Mouse (Mus musculus) kidney, embryonic 15.5 days (tissue): Measurements from ENCODE around the gene Adamts20. TPM values are rescaled to one million over a fixed set of nuclear protein-coding genes. Genes with fewer than 3 reads are reported as not detected.

ENCODE experiments used
- ATAC-seq: fragments of 200-750 bp; cut with Nextera tagmentation; replicated peaks from 2 replicates; pipeline ENCODE4 v1.8.0; 2017; ENCODE audit warnings: moderate TSS enrichment; ENCODE audit not compliant: low FRiP score
- H3K27ac ChIP-seq: fragments of 300-500 bp; sonication (generic); 2 replicates; pipeline ENCODE4 v1.5.1; 2015; ENCODE audit warnings: mild to moderate bottlenecking, inconsistent platforms
- H3K27me3 ChIP-seq: fragments of 300-500 bp; sonication (generic); 2 replicates; pipeline ENCODE4 v1.6.1; 2015; ENCODE audit warnings: inconsistent platforms
- H3K36me3 ChIP-seq: fragments of 300-500 bp; sonication (generic); 2 replicates; pipeline ENCODE4 v1.6.1; 2015; ENCODE audit warnings: inconsistent platforms
- H3K4me1 ChIP-seq: fragments of 300-500 bp; sonication (generic); 2 replicates; pipeline ENCODE4 v1.6.1; 2015; ENCODE audit warnings: inconsistent platforms
- H3K4me2 ChIP-seq: fragments of 300-500 bp; sonication (generic); 2 replicates; pipeline ENCODE4 v1.6.1; 2015; ENCODE audit warnings: moderate library complexity, mild to moderate bottlenecking, inconsistent platforms
- H3K4me3 ChIP-seq: fragments of 300-500 bp; sonication (generic); replicated peaks from 2 replicates; pipeline ENCODE4 v1.5.1; 2015; ENCODE audit warnings: mild to moderate bottlenecking, inconsistent platforms
- H3K9ac ChIP-seq: fragments of 300-500 bp; sonication (generic); 2 replicates; pipeline ENCODE4 v1.6.1; 2015; ENCODE audit warnings: mild to moderate bottlenecking, inconsistent platforms
- H3K9me3 ChIP-seq: fragments of 300-500 bp; sonication (generic); replicated peaks from 2 replicates; pipeline ENCODE4 v1.6.1; 2016; ENCODE audit warnings: inconsistent platforms
- WGBS: fragments of 180-500 bp; shearing (Covaris S2); methylation state at CpG from one replicate; pipeline ENCODE4 v1.1.7; 2015; ENCODE audit warnings: mixed read lengths; 5-methylcytosine and 5-hydroxymethylcytosine counted together
- polyA plus RNA-seq: library from polyadenylated mRNA; unstranded; fragments of >200 nt; fragmentation: Nextera tagmentation; extraction: Ambion mirVana; gene quantifications from 2 replicates; pipeline ENCODE4 v1.2.1, GENCODE M21; 2015

The Adamts20 gene
- polyA plus RNA-seq, 1 experiment from 2014 or later: 3.6 TPM

DNA sequence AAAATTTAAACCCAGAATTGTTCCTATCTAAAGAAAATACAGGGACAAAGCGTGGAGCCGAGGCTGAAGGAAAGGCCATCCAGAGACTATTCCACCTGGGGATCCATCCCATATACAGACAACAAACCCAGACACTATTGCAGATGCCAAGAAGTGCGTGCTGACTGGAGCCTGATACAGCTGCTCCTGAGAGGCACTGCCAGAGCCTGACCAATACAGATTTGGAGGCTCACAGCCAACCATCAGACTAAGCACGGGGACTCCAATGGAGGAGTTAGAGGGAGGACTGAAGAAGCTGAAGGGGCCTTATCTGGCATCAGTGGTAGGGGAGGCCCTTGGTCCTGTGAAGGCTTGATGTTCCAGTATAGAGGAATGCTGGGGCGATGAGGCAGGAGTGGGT, 138.6 kb downstream of the Adamts20 start:
- ATAC-seq: no peak
- peak overlapping the region; percentile 80 for H3K27ac ChIP-seq
- H3K9me3 ChIP-seq: no peaks in the 10 kb centered on the region

DNA sequence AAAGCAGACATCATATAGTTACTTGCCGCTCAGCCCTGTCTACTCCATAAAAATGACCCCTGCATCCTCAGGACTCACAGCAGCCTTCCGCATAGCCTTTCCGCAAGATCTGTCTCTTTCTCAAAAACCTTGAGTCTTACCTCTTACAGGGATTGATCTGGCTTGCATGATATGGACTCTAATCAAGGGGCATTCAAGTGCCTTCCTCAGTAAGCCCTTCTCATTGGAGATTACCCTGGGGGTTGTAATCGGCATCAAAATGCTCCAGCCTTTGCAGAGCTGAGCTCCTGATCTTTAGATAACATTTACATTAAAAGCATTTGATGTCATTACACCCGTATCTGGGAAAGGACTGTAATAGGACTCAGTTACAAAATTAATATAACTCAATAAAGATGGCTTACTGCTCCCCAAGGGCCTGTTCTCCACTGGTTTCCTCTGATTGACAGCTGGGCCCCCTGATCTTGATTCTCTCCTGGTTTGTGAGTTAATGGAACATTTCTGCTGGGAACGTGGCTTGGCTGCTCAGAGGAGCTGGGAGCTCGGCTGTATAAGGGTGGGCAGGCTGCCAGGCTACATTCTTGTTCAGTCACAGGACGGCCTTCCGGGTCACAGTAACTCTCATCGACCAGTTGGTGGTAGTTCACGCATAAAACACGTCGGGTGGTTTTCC, 139.6 kb downstream of the Adamts20 start:
- peak overlapping the region; percentile 80 for H3K27ac ChIP-seq
- H3K4me3 ChIP-seq: no peak overlapping the region
- ATAC-seq: peak; percentile 81
- H3K4me2 ChIP-seq: no peak overlapping the region
- WGBS: 53% methylated on average over 13 of the region's 13 CpGs
- peaks cover 6% of the 10 kb centered on the region; the same call in 1 of the 2 replicates for H3K36me3 ChIP-seq
- H3K9ac ChIP-seq: no peak overlapping the region
- no peaks in the 10 kb centered on the region for H3K27me3 ChIP-seq
- H3K4me1 ChIP-seq: peaks cover 17% of the 10 kb centered on the region
- no peaks in the 10 kb centered on the region for H3K9me3 ChIP-seq

More for the DNA sequence above, 138.6 kb downstream of the Adamts20 start:
- peaks cover 17% of the 10 kb centered on the region for H3K4me1 ChIP-seq
- H3K4me3 ChIP-seq: no peak overlapping the region
- no peak overlapping the region for H3K9ac ChIP-seq
- H3K27me3 ChIP-seq: no peaks in the 10 kb centered on the region
- H3K36me3 ChIP-seq: peaks cover 6% of the 10 kb centered on the region; the same call in 1 of the 2 replicates
- no peak overlapping the region for H3K4me2 ChIP-seq
- WGBS: 88% methylated on average over 5 of the region's 5 CpGs

DNA sequence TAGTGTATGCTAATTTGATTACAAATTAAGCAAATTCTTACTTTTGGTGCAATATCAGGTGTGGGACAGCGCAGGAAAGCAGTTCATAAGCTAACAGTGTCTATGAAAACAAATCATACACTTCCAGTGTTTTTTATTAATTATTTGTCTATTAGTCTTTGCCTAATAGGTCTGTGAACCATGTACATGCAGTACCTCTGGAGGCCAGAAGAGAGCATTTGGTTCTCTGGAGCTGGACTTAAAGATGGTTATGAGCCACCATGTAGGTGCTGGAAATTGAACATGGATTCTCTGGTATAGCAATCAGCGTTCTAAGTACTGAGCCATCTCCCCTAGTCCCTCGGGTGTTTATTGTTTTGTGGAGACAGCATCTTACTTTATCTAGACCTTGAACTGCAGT, 149.0 kb downstream of the Adamts20 start:
- H3K4me1 ChIP-seq: no peaks in the 10 kb centered on the region
- H3K4me2 ChIP-seq: no peak overlapping the region
- H3K27me3 ChIP-seq: no peaks in the 10 kb centered on the region
- no peak overlapping the region for H3K4me3 ChIP-seq
- no peak for ATAC-seq
- WGBS: 94% methylated on average over 3 of the region's 3 CpGs
- H3K36me3 ChIP-seq: no peaks in the 10 kb centered on the region
- H3K9me3 ChIP-seq: no peaks in the 10 kb centered on the region
- H3K27ac ChIP-seq: no peak overlapping the region
- H3K9ac ChIP-seq: no peak overlapping the region

DNA sequence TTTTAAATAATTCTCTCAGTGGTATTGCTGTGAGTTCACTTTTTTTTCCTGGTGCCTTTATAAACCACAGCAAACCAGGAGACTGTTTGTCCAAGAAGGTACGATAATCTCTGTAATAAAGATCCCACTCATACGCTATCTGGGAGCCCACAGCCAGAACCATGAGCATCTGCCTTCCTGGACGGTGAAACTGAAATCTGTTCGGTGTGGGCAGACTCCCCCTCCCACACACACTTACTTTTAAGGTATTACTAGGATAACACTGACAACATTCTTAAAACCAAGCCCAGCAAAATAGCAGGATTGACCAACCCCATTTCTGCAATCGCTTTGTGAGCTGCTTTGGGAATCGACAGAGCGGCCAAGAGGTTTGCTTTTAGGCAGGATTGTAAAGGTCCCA, 155.5 kb downstream of the Adamts20 start:
- H3K4me3 ChIP-seq: no peak overlapping the region
- H3K4me1 ChIP-seq: no peaks in the 10 kb centered on the region
- no peak overlapping the region for H3K9ac ChIP-seq
- no peak overlapping the region for H3K4me2 ChIP-seq
- no peaks in the 10 kb centered on the region for H3K9me3 ChIP-seq
- no peaks in the 10 kb centered on the region for H3K36me3 ChIP-seq
- H3K27ac ChIP-seq: no peak overlapping the region
- no peak for ATAC-seq
- WGBS: 84% methylated on average over 7 of the region's 7 CpGs
- H3K27me3 ChIP-seq: no peaks in the 10 kb centered on the region

DNA sequence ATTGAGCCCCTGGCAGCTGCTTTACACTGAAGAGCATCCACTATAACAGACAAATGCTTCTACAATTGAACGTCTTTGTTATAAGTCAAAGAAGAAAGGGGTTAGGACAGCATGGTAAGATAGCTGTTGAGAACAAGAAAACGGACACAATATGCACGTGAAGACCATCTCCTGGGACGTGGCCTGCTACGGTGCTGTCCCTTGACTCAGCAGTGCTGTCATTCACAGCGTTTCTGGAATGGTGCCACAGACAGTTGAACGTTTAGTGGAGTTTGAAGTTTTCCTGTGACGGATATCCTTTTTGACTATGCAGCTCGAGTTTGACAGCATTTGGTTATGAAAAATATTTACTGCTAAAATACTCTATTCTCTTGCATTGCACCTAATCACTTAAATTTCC, 157.3 kb downstream of the Adamts20 start:
- ATAC-seq: no peak
- 80% methylated on average over 9 of the region's 9 CpGs for WGBS
- no peak overlapping the region for H3K4me2 ChIP-seq

DNA sequence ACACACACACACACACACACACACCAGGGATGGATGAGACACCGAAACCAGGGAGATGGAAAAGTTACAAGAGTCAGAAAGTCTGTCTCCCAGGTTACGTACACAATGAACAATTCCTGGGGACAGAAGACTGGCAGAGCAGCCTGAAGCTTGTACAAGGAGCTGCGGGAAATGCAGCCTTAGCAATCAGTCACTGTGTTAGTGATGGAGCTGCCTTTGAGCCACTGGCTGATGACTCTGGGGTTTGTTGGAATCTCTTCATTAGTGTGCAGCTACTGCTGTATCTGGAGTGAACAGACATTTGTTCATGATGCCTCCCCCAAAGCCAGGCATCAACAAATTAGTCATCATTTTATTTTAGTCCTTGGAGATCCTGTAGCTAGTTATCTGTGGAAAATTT, 162.1 kb downstream of the Adamts20 start:
- Histone ChIP-seq H3K4me3 (no peak overlapping the region), H3K9ac (no peak overlapping the region), H3K4me2 (no peak overlapping the region), H3K36me3 (no peaks in the 10 kb centered on the region), H3K4me1 (no peaks in the 10 kb centered on the region), H3K27me3 (no peaks in the 10 kb centered on the region), H3K27ac (no peak overlapping the region), H3K9me3 (no peaks in the 10 kb centered on the region)
- no peak for ATAC-seq
- WGBS: 86% methylated on average over 3 of the region's 3 CpGs

More for the DNA sequence above, 157.3 kb downstream of the Adamts20 start:
- no peaks in the 10 kb centered on the region for H3K27me3 ChIP-seq
- no peak overlapping the region for H3K9ac ChIP-seq
- no peaks in the 10 kb centered on the region for H3K9me3 ChIP-seq
- H3K4me1 ChIP-seq: no peaks in the 10 kb centered on the region
- no peaks in the 10 kb centered on the region for H3K36me3 ChIP-seq
- H3K4me3 ChIP-seq: no peak overlapping the region
- no peak overlapping the region for H3K27ac ChIP-seq

DNA sequence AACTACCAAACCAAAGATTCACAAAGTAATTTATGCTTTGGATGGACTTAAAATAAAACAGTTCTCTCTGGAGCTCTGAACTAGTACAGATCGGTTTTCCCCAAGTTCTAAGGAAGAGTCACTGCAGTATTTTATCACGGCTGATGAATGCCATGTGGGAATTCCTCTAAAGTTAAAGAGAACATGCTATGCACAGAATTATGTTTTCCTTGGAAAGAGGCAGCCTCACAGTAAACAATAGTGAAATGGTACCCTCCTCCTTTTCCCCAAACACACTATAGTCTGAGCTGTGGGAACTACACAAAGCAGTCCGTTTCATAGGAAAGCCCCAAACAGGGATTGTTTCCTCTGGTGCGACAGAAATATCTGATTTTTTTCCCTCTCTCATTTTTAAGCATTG, 171.1 kb downstream of the Adamts20 start:
- H3K4me2 ChIP-seq: no peak overlapping the region
- 0 out of 2 replicates have a peak overlapping the region, but pooled peaks have one; percentile 32 for H3K27ac ChIP-seq
- ATAC-seq: no peak
- no peaks in the 10 kb centered on the region for H3K36me3 ChIP-seq
- H3K4me3 ChIP-seq: no peak overlapping the region
- H3K4me1 ChIP-seq: no peaks in the 10 kb centered on the region
- no peaks in the 10 kb centered on the region for H3K27me3 ChIP-seq
- H3K9ac ChIP-seq: no peak overlapping the region
- no peaks in the 10 kb centered on the region for H3K9me3 ChIP-seq
- WGBS: 53% methylated on average over 4 of the region's 4 CpGs

DNA sequence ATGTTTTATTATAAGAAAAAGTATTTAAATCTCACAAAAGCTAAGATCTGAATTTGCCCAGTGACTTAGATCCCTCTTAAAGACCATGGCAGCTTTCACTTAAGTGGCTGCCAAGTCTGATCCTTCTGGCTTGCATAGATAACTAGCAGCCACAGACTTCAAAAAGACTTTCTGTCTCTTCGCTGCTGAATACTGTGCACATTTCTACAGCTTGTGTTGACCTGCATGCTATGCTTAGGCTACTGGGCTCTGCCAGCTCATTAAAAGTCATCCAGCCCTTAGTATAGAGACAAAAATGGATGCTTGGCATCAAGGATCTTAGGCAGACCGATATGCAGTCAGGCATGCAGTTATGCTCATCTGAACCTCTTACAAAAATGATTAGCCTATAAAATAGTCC, 177.2 kb downstream of the Adamts20 start:
- H3K36me3 ChIP-seq: no peaks in the 10 kb centered on the region
- peaks cover 9% of the 10 kb centered on the region; the same call in 1 of the 2 replicates for H3K4me1 ChIP-seq
- no peak for ATAC-seq
- WGBS: 72% methylated on average over 2 of the region's 2 CpGs
- H3K4me3 ChIP-seq: no peak overlapping the region
- no peaks in the 10 kb centered on the region for H3K27me3 ChIP-seq
- H3K27ac ChIP-seq: no peak overlapping the region
- H3K9me3 ChIP-seq: no peaks in the 10 kb centered on the region
- H3K4me2 ChIP-seq: no peak overlapping the region
- H3K9ac ChIP-seq: no peak overlapping the region

- no peaks in the 10 kb centered on the region for H3K36me3 ChIP-seq
- H3K9me3 ChIP-seq: no peaks in the 10 kb centered on the region
- peaks cover 9% of the 10 kb centered on the region; the same call in 1 of the 2 replicates for H3K4me1 ChIP-seq
- no peak overlapping the region for H3K4me3 ChIP-seq
- H3K4me2 ChIP-seq: no peak overlapping the region
- ATAC-seq: no peak
- no peaks in the 10 kb centered on the region for H3K27me3 ChIP-seq
- no peak overlapping the region for H3K9ac ChIP-seq
- H3K27ac ChIP-seq: no peak overlapping the region
- 68% methylated on average over 3 of the region's 3 CpGs for WGBS
Observed at GRCm38 (mm10) chr15:94287495-94287894, 177.7 kb downstream of the Adamts20 start.

DNA sequence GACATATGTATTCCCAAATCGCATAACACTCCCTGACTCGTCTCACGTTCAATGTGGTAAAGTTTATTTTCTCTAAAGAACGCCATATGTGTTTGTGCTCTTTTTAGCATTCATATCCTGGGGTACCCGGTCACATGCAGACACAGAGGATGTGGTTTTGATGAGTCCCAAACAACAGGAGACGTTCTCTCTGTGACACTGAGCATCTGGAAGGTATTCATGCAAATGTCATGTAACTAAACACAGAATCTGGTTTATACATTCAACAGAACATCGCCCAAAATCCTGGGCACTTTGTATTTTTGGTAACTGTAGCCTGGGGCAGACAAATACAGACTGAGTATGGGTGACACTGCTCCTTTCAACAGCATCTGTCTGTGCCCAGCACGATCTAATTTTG, 188.8 kb downstream of the Adamts20 start:
- Histone ChIP-seq H3K27ac (no peak overlapping the region), H3K4me1 (no peaks in the 10 kb centered on the region), H3K4me3 (no peak overlapping the region), H3K27me3 (no peaks in the 10 kb centered on the region), H3K9ac (no peak overlapping the region), H3K9me3 (no peaks in the 10 kb centered on the region), H3K36me3 (no peaks in the 10 kb centered on the region), H3K4me2 (no peak overlapping the region)
- WGBS: 82% methylated on average over 8 of the region's 8 CpGs
- ATAC-seq: no peak

GRCm38 (mm10) chr15:94265630-94266029, 199.6 kb downstream of the Adamts20 start:
- Histone ChIP-seq H3K4me3 (no peak overlapping the region), H3K4me1 (peaks cover 16% of the 10 kb centered on the region), H3K36me3 (no peaks in the 10 kb centered on the region), H3K9me3 (no peaks in the 10 kb centered on the region), H3K9ac (no peak overlapping the region), H3K27ac (no peak overlapping the region), H3K27me3 (no peaks in the 10 kb centered on the region), H3K4me2 (no peak overlapping the region)
- no peak for ATAC-seq
- 30% methylated on average over 10 of the region's 10 CpGs for WGBS

DNA sequence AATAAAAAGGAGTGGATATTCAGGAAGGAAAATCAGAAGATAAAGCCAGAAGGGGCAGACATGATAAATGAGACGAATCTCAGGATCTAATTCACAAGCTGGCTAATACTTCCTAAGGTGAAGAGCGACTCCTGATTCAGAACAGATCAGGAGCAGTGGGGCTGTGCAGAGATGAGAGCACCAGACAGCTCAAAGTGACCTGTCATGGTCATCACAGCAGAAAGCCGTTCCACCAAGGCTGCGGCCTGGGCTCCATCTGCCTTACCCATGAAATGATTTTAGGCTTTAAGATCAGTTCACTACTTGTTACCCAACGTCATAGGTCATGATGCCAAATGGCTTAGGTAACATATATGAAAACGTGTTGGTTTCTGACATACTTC, 200.7 kb downstream of the Adamts20 start:
- Histone ChIP-seq H3K4me1 (peaks cover 16% of the 10 kb centered on the region), H3K36me3 (no peaks in the 10 kb centered on the region), H3K4me2 (no peak overlapping the region), H3K27ac (no peak overlapping the region), H3K4me3 (no peak overlapping the region), H3K9ac (no peak overlapping the region), H3K9me3 (no peaks in the 10 kb centered on the region), H3K27me3 (no peaks in the 10 kb centered on the region)
- WGBS: 75% methylated on average over 6 of the region's 6 CpGs
- no peak for ATAC-seq
